Mouse (Mus musculus) embryonic stem cell, embryonic (primary cell): ENCODE results near the gene Cacna1c.

Experiments used
- CTCF ChIA-PET, 4 experiments: fragments of 300-600 bp in 2 of 4; fragments of 350-600 bp in 2 of 4; sonication (Branson Sonifier 250); formaldehyde crosslinking; loops; one replicate each; lab custom pipeline; 2022; ENCODE audit warnings: inconsistent platforms in 2 of 4; lab: Charles Lee
- POLR2A ChIA-PET, 4 experiments: fragments of 300-600 bp in 2 of 4; fragments of 350-600 bp in 2 of 4; sonication (Branson Sonifier 250); formaldehyde crosslinking; loops; one replicate each; lab custom pipeline; 2022; ENCODE audit warnings: antibody characterized with exemption in 4 of 4, inconsistent platforms in 1 of 4; lab: Charles Lee

Cacna1c gene

GRCm38 (mm10) chr6:118646265-118647061 is 549.8 kb downstream of the Cacna1c start:
- CTCF ChIA-PET = interaction anchor here (0.5 to 1.8 kb wide), 29 partner anchors 11 to 1854 kb away, joined by 3 to 10 read pairs (median 3); no protein-coding TSS in a partner anchor

DNA sequence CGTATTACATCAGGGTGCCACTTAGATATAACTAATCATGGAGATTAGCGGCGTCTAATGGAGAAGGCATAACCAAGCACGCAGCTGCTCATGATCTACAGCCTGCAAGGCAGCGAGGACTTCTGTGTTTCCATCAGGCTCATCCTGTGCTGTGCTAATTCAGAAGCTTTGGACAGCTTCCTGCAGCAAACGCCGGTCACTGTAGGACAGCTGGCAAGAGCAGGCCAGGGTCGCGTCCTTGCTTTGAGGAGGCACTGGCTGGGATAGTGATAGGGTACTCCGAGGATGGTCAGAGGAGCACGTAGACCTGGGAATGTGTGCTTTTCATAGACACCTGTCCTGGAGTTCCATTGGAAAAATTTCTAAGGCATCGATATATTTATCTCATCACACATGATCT is 551.4 kb downstream of the Cacna1c start:
- ChIA-PET POLR2A (no interaction called here), CTCF (interaction anchor here in 1 of 4 experiments (1.2 kb wide), 1 partner anchor 16 kb away, joined by 3 read pairs; no protein-coding TSS in a partner anchor)

More at GRCm38 (mm10) chr6:118646265-118647061, 549.8 kb downstream of the Cacna1c start:
- POLR2A ChIA-PET = no interaction called here

DNA sequence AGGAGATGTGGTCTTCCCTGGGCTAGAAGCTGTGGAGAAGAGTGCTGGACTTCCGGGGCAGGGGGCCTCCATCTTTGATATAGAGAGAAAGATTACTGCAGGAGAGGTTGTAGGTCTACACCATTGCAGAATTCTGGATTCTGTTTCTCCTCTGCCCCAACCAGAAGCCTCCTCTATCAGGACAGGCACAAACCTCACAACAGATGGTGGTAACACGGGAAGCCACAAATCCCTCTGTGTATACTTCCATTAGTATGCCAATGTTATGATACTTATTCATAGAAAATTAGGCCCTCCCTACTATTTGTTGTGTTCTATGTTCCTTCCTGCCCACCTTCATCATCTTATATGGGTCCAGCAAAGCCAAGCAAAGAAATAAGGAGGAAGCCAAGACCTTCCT is 552.7 kb downstream of the Cacna1c start:
- CTCF ChIA-PET = no interaction called here
- POLR2A ChIA-PET = no interaction called here

- ChIA-PET POLR2A (interaction anchor here in 2 of 4 experiments (0.6 to 1.1 kb wide), 3 partner anchors 12 to 692 kb away, joined by 3 read pairs; no protein-coding TSS in a partner anchor), CTCF (interaction anchor here in 1 of 4 experiments (0.5 kb wide), 1 partner anchor 32 kb away, joined by 6 read pairs; no protein-coding TSS in a partner anchor)
These were observed 554.4 kb downstream of the Cacna1c start for GRCm38 (mm10) chr6:118641671-118642325.

DNA sequence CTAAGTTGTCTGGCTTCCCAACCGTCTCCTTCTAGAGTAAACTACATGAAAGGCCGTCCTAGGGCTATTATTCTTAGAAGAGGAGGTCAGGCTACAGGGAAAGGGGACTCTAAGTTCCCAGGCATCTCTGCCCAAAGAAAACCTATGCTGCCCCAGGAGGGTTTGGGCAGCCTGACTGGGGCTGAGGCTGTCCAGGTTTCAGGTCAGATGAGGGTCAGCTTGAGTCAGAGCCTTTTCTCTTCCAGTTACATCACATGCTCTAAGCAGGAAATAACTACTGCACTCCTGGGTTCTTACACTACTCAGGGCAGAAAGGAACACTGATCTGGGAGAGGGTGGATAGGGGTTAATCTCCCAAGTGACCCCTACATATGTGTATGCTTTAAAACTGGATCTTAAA is 556.4 kb downstream of the Cacna1c start:
- ChIA-PET CTCF (no interaction called here), POLR2A (no interaction called here)

DNA sequence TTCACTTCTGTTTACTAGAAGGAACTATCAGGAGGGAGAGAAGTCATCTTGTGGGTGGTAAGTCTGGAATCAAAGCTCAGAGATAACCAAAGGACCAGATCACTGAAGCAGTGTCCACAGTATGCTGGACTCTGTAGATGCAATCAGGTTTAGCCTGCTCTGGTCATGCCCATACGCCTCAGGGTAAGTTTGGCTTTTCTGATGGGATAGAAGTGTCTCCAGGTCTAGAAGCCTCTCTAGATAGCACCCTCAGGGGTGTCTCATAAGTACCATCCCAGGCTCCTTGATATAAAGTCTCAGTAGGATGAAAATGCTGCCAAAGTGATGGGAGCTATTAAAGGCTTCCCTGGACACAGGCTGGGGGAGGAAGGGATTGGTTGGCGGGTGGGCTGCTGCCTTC is 557.3 kb downstream of the Cacna1c start:
- ChIA-PET POLR2A (no interaction called here), CTCF (no interaction called here)

DNA sequence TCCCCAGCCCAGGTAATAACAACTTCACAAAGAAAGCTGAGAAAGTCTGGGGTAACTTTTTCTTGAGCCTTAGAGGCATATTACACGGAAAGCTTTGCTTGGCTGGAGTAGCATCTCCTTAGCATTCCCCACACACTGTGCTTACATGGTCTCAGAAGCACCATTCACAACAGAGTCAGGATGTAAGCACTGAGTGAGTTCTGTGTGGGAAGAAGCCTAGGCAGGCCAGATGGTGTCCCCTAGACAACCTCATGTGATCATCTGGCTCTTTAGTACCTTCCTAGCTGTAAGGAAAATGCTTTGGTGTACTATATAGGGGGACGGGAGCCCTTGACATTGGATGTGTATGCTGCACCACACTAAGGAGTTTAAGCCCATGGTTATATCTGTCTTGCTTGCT is 563.7 kb downstream of the Cacna1c start:
- CTCF ChIA-PET = interaction anchor here in 1 of 4 experiments (1.4 kb wide), 1 partner anchor 14 kb away, joined by 4 read pairs; no protein-coding TSS in a partner anchor
- POLR2A ChIA-PET = no interaction called here

GRCm38 (mm10) chr6:118630006-118630405 is 566.2 kb downstream of the Cacna1c start:
- POLR2A ChIA-PET = interaction anchor here in 1 of 4 experiments (1.5 kb wide), 1 partner anchor 13 kb away, joined by 3 read pairs; no protein-coding TSS in a partner anchor
- CTCF ChIA-PET = interaction anchor here in 1 of 4 experiments (1.0 kb wide), 1 partner anchor 15 kb away, joined by 3 read pairs; no protein-coding TSS in a partner anchor

- POLR2A ChIA-PET = interaction anchor here in 1 of 4 experiments (1.0 kb wide), 1 partner anchor 12 kb away, joined by 4 read pairs; no protein-coding TSS in a partner anchor
- CTCF ChIA-PET = interaction anchor here in 3 of 4 experiments (0.6 to 1.6 kb wide), 14 partner anchors 8 to 817 kb away, joined by 3 to 10 read pairs (median 4); no protein-coding TSS in a partner anchor
These were observed 570.0 kb downstream of the Cacna1c start for GRCm38 (mm10) chr6:118626246-118626645.

DNA sequence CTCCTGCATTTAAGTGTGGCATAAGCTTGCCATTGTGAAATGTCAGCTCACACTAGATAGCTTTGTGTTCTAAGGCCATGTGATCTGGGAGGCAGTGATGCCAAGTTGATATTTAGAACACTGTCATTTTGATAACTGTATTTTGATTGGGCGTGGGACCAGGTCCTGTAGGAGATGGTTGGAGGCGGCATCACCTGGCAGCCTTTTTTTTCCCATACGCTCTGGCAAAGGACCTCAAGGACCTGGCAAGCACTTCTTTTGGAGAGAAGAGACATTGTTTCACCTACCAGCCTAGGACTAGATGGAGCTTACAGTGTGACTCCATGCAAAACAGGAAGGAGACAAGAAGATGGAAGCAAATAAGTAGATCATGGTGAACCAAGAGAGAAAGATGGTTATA is 572.6 kb downstream of the Cacna1c start:
- POLR2A ChIA-PET = no interaction called here
- CTCF ChIA-PET = no interaction called here

GRCm38 (mm10) chr6:118621866-118622265 is 574.4 kb downstream of the Cacna1c start:
- CTCF ChIA-PET = interaction anchor here in 1 of 4 experiments (1.2 kb wide), 1 partner anchor 16 kb away, joined by 3 read pairs; no protein-coding TSS in a partner anchor
- POLR2A ChIA-PET = no interaction called here

GRCm38 (mm10) chr6:118621406-118621805 is 574.8 kb downstream of the Cacna1c start:
- POLR2A ChIA-PET = no interaction called here
- CTCF ChIA-PET = interaction anchor here in 1 of 4 experiments (1.2 kb wide), 1 partner anchor 15 kb away, joined by 3 read pairs; no protein-coding TSS in a partner anchor

DNA sequence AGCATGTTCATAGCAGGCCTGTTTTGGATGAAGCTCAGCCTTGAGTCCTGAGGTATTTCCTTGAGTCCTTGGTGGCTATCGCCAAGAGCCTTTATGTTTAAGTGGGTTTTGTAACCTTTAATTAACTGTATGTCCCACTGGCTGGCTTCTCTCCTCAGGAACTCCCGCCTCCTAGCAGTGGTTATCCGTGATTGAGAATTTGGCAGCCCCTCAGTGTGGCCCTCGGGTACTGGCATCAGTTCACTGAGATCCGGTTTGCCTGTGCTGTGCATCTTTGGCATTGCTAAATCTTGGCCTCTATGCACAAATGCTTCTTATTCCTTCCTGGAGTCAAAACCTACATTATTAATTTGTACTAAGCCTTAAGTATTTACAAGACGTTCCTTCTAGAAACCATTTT is 587.3 kb downstream of the Cacna1c start:
- POLR2A ChIA-PET = interaction anchor here in 1 of 4 experiments (0.6 kb wide), 1 partner anchor 8 kb away, joined by 3 read pairs; no protein-coding TSS in a partner anchor
- CTCF ChIA-PET = no interaction called here

DNA sequence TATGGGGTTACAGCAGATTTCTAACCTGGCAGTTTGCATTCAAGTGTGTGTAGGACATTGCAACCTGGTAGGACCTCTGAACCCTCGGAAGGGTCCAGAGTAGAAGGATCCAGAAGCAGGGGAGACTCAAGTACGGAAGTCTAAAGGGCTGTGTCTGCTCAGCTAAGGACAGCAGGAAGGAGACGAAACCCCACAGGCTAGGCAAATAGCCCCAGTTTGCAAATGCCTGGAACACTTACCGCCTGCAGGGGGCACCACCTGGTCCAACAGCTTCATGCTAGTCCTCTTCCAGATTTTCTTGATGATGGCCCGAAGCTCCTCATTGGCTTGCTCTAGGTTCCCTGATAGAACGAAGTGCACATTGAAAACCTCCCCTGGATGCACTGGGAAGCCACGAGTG is 590.2 kb downstream of the Cacna1c start:
- ChIA-PET POLR2A (no interaction called here), CTCF (interaction anchor here in 3 of 4 experiments (0.6 to 1.6 kb wide), 11 partner anchors 11 to 688 kb away, joined by 3 to 11 read pairs (median 3); no protein-coding TSS in a partner anchor)

DNA sequence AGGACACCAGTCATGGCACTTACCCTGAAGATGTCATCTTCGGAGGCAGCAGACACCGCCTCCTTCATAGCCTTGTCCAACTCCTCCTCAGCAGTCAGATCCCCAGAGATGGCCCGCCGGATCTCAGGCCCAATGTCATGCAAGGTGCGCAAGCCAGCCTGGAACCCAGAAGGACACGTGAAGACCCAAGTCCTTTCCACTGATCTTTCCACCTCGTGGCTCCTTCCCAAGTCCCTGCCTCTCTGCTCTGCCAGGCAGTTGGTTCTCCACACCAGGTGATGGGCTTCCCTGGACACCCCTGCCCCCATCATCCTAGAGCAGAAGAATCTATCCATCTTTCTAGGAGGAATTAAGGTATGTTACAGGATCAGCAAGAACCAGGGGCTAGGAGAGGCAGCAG is 592.4 kb downstream of the Cacna1c start:
- ChIA-PET POLR2A (no interaction called here), CTCF (no interaction called here)

- CTCF ChIA-PET = interaction anchor here in 2 of 4 experiments (0.9 to 1.8 kb wide), 2 partner anchors 11 kb away, joined by 3 to 5 read pairs; no protein-coding TSS in a partner anchor
- POLR2A ChIA-PET = no interaction called here
These were observed 600.5 kb downstream of the Cacna1c start for GRCm38 (mm10) chr6:118595681-118596055.

- ChIA-PET CTCF (interaction anchor here in 2 of 4 experiments (0.9 to 1.8 kb wide), 4 partner anchors 11 to 31 kb away, joined by 3 to 5 read pairs (median 3); no protein-coding TSS in a partner anchor), POLR2A (interaction anchor here in 2 of 4 experiments (0.6 to 1.7 kb wide), 3 partner anchors 32 to 770 kb away, joined by 3 to 5 read pairs (median 4); no protein-coding TSS in a partner anchor)
These were observed 601.2 kb downstream of the Cacna1c start for GRCm38 (mm10) chr6:118594833-118595680.

DNA sequence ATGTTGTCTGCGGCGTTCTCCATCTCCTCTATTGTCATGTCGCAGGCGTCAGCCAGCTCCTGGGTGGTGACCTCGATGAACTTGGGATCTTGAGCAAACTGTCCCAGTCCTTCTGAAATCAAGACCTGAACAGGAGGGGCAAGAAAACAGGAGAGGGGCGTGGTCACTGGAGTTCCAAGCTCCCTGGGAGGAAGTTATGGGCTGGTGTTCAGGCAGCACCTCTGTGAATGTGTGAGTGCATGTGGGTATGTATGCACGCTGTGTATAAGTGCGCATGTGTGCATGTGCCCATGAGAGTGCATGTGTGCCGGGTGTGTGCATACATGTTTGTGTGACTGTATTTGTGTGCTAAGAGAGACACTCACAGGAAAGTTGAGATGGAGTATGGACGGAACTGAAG is 602.1 kb downstream of the Cacna1c start:
- ChIA-PET POLR2A (interaction anchor here in 2 of 4 experiments (0.8 to 1.8 kb wide), 4 partner anchors 8 to 34 kb away, joined by 3 to 4 read pairs (median 4); partner anchors contain the start of gene Ankrd26 (in 1 of the 2)), CTCF (interaction anchor here in 2 of 4 experiments (0.5 to 1.7 kb wide), 6 partner anchors 13 to 581 kb away, joined by 3 to 4 read pairs (median 3); partner anchors contain the start of gene Dcp1b (in 1 of the 2))
